Mouse (Mus musculus): ENCODE measurements around the gene Psmb3. TPM values are rescaled to one million over a fixed set of nuclear protein-coding genes. Genes with fewer than 3 reads are reported as not detected.

The Psmb3 gene
- total RNA-seq, 2 experiments from 2014 or later: 203 to 227 TPM

DNA sequence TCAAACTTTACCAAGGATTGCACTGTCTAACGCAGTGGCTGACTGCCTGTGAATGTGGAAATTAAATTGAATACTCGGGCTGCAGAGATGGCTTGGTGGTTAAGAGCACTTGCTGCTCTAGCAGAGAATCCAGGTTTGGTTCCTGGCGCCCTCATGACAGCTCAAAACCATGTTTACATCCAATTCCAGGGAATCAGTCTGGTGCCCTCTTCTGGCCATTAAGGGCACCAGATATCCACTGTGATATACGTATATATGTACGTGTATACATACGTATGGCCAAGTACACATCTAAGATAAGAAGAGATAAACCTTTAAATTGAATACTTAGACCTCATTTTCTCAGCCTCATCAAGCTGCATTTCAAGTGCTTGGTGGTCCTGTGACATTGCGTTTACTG lies 37.0 kb upstream of the Psmb3 start:
- DNase-seq (ENCODE audit: low spot score in 2 of 2): no peak

DNA sequence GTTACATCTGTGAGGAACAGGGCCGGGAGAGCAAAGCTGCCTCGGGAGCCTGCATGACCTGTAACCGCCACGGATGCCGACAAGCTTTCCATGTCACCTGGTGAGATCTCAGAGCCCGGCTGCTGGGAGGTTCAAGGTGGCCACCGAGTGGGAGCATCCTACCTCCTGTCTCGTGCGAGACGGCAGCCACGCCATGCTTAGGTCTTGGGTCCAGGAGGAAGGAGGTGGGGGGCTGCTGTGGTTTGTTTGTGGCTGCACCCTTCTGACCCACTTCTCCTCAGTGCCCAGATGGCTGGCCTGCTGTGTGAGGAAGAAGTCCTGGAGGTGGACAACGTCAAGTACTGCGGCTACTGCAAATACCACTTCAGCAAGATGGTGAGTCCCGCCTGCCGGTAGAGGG lies 36.4 kb upstream of the Psmb3 start:
- no peak for DNase-seq (ENCODE audit: low spot score in 2 of 2)

DNA sequence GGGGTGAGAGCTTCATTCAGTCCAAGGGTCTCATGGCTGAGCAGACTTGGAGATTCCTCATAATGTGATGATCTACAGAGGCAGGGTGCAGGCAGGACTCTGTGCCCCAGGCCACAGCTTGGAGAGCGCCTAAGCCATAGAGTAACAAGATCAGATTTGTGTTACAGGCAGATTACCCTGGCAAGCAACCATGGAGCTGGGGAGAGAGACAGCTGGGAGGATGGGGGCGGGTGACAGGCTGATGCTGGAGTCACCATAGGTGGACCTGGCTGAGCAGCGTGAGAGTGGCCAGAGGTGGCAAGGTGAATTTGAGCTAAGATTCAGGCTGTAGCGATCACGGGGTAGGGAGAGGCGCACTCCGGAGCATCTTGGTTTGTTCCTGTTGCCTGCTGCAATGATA lies 35.0 kb upstream of the Psmb3 start:
- no peak for DNase-seq (ENCODE audit: low spot score in 2 of 2)

DNA sequence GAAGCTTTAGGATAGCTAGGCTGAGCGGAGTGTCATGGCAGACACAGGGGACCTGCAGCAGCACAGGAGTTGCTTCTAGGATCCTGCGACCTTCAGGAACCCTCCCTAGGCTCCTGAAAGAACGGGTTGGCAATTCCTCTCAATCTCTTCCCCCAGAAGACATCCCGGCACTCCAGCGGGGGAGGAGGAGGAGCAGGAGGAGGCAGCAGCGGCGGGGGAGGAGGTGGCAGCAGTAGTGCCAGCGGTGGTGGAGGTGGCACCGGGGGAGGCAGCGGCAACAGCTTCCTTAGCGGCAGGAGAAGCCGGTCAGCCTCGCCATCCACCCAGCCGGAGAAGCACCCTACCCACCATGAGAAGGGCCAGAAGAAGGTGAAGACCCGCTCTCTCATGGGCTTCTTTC lies 33.9 kb upstream of the Psmb3 start:
- DNase-seq (ENCODE audit: low spot score in 2 of 2): no peak

DNA sequence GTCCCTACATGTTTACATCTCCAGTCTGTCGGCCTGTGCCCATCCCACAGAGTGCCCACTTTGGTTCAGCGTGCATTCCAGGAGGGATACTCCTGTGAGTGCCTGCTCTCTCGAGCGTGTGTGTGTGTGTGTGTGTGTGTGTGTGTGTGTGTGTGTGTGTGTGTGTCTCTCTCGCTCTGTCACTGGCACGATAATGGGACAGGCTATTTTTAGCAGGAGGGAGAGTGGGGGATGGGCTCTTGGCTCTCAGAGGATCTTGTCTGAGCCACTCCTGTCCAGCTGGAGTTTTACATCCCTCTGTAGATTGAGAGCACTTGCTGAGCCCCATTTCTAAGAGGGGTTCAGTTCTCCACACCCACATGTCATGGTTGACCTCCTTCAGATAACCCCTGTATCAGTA lies 33.4 kb upstream of the Psmb3 start:
- DNase-seq (ENCODE audit: low spot score in 2 of 2): no peak

DNA sequence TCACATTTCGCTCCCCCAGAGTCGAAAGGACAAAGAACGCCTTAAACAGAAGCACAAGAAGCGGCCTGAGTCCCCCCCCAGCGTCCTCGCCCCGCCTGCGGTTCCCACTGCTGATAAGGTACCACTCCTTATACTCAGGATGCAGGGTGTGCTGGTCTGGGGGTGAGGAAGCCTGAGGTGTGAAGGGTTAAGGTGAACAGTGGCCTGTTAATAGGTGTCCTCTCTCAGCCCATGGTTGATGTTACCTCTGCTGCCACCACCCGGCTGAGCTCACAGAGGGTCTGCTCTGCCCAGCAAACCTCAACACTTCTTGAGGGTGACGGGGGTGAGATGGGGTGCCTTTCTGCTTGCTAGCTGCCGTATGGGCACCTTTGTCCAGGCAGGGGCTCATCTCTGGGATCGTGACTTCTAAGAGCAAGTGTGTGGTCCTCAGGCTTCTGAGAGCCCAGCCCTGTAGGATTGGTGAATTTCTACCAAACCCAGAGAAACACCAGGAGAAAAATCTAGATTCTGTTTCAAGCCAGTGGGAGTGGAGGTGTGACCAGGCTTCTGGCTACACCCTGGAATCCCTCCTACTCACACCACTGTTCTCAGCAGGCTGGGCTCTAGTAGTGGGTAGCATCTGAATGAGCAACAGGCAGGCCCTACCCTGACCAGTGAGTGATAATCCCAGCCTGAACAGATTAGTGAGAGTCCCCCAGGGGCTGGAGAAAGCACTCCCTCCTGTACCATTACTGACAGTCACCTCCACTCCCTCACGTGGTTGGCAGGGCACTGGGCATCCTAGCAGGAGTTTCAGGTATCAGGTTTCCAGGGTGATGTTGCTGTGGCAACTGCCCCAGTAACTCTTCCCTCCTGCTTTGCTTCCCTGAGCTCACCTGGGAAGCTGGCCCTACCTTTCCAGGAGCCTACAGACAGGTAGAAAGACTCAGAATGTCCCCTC lies 32.7 kb upstream of the Psmb3 start:
- DNase-seq (ENCODE audit: low spot score in 2 of 2): no peak

DNA sequence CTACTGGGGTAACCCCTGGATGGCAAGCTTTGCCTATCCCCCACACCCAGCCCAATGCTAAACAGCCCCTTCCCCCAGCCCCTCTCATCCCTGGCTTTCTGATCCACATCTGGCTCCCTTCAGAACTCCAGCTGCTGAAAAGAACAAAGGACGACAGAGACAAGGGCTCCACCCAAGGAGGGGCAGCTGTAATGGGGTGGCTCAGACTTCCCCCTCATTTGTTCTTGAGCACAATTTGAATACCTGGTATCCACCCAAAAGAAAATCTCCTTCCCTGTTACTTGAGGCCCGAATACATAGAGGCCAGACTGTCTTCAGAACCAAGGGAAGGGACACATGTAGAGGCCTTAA lies 32.0 kb upstream of the Psmb3 start:
- DNase-seq (ENCODE audit: low spot score in 2 of 2): no peak

DNA sequence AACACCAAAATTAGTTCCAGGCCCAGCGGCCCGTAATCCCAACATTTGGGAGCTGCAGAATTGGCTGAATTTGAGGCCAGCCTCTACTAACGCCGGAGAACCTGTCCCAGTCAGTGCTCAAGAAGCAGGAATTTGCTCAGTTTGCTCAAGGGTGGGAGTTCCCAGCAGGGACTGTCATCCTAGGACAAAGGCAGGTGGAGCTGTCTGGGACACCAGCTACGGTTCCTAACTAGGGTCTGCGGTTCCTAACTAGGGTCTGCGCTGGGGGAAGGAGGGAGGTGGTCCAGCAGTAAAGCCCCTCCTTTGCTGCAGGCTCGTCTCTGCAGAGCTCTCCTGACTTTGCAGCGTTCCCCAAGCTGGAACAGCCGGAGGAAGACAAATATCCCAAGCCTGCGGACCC lies 30.1 kb upstream of the Psmb3 start:
- DNase-seq (ENCODE audit: low spot score in 2 of 2): no peak

DNA sequence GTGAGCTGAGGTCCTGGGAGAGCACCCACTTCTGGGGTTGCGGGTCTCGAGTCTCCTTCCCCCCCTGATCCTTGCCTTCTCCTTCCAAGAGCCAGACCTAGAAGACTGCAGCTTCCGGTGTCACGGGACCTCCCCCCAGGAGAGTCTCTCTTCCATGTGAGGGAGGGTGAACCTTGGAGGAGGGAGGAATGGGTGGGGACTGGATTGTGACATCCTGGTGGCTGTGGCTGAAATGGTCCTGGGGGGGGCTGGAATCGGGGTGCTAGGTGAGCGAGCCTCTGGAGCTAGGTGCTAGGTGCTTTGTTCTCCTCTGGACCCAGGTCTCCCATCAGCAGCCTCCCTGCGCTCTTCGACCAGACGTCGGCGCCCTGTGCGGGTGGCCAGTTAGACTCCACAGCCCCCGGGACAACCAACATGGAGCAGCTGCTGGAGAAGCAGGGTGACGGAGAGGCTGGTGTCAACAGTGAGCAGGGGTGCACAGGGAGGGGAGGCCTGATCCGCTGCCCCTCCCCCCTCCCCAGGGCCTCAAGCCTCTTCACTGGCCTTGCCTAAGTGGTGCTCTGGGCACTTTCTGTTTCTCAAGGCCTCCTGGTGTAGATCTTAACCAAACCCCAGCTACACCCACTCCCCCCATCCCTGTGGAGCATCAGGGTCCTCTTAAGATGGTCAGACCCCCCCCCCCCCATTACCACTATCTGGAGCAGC lies 27.0 kb upstream of the Psmb3 start:
- DNase-seq (ENCODE audit: low spot score in 2 of 2): no peak

DNA sequence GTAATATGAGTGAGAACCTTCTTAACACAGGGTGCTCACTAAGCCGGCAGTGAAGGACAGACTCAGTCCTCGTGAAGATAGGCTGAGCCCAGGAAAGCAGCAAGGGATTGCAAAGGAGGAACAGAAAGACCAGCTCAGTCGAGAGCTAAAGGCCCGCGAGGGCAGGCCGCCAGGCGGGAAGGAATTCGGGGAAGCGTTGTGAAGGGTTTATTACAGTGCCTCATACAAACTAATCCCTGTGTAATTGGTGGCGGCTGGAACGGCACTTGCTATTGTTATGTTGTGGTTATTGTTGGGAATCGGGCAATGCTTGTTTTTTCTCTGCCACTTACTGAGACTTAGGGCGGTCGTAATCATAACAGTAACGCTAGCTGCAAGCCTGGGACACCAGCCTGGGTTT lies 25.8 kb upstream of the Psmb3 start:
- DNase-seq (ENCODE audit: low spot score in 2 of 2): no peak

DNA sequence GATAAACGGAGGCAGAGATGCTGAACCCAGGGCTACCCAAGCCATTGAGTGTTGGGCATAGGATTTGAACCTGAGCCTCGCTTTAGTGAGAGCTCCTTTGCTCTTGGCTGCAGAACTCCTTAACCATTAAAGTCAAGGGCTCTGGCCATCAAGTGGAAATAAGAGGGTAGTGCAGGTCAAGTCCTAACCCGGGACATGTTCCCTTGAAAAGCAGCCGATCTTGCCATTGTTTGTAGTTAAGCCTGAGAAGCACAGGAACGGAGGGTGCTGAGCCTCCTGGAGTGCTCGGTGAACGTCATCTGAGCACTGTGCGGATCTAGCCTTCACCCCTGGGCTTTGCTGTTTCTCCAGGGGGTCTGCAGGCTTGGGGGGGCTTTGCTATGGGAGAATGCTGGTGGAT lies 25.4 kb upstream of the Psmb3 start:
- DNase-seq (ENCODE audit: low spot score in 2 of 2): no peak

DNA sequence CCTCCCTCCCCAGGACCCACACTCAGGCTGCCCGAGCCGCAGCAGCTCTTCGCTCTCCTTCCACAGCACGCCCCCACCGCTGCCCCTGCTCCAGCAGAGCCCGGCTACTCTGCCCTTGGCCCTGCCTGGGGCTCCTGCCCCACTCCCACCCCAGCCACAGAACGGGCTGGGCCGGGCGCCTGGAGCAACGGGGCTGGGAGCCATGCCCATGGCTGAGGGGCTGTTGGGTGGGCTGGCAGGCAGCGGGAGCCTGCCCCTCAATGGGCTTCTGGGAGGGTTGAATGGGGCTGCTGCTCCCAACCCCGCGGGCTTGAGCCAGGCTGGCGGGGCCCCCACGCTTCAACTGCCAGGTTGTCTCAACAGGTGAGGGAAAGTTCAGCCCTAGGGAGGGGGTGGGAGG lies 24.9 kb upstream of the Psmb3 start:
- DNase-seq (ENCODE audit: low spot score in 2 of 2): no peak

DNA sequence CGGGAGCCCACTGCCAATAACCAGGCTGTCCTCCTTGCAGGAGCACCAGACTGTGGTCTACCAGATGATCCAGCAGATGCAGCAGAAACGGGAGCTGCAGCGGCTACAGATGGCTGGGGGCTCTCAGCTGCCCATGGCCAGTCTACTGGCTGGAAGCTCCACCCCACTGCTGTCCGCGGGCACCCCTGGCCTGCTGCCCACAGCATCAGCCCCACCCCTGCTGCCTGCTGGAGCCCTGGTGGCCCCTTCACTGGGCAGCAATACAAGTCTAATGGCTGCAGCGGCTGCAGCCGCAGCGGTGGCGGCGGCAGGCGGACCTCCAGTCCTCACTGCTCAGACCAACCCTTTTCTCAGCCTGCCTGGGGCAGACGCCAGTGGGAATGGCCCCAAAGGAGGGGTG lies 22.8 kb upstream of the Psmb3 start:
- DNase-seq (ENCODE audit: low spot score in 2 of 2): peak in 1 of 2 experiments; percentile 63

DNA sequence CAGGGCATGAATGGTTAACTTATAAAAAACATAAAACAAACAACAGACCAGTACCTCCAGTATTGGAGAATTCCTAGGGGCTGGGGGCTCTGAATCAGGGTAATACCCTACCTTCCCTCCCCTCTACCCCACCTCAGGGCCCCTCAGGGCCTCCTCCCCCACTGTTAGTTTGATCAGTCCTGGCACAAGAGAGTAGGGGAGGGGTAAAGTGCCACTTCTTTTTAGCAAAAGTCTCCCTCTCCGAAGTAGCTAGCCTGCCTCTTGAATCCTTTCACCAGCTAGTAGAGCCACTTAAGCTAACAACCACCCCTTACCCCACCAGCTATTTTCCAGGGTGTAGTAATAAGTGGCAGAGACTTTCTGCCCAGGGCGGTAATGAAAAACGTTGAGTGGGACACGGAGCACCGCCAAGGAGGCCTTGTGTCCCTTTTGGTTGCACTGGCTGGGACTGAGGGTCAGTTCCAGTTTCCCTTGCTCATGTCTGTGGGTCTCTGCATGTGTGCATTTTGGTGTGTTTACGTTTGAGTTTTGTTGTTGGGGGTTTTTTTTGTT lies 20.6 kb upstream of the Psmb3 start:
- no peak for DNase-seq (ENCODE audit: low spot score in 2 of 2)

DNA sequence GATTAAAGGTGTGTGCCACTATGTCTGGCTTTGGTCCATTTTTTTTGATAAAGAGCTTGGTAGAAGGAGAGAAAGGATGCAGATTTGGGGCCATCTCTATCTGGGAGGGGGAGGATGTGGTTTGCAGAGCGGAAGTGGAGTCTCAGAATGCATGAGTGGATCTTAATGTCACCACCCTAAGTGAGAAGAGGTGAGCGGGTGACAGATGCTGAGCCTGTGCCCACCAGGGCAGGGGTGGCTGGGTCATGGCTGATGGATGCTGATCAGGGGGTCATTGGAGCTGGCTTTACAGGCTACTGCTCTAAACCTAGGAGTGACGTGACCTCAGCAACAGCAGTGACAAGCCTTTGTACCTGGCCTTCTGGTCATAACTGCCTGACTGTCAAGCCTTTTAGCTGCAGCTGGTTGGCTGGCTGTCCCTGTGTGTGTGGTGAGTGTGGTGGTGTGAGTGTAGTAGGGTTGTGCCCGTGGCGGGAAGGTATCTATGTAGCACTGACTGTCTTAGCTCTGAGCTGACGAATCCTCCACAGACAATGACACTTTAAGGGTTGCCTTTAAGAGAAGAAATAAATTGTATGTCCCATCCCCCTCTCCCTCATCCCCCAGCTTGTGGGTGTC lies 19.0 kb upstream of the Psmb3 start:
- DNase-seq (ENCODE audit: low spot score in 2 of 2): no peak

DNA sequence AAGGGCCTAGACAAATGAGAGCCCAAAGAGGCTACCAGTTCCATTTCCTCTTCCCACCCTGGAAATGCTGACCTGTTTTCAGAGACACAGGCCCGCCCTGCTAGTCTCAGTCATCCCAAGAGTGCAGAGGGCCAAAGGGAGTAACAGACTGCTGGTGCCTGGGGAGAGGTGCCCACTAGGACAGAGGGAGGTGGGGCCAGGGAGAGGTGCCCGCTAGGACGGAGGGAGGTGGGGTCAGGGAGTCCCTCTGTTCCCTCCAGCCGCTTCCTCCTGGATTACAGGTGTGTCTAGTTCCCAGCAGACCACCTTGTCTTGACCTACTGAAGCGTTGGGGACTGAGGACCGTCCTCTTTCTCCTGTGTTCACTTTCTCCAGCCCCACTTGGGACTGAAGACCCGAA lies 18.4 kb upstream of the Psmb3 start:
- DNase-seq (ENCODE audit: low spot score in 2 of 2): no peak

DNA sequence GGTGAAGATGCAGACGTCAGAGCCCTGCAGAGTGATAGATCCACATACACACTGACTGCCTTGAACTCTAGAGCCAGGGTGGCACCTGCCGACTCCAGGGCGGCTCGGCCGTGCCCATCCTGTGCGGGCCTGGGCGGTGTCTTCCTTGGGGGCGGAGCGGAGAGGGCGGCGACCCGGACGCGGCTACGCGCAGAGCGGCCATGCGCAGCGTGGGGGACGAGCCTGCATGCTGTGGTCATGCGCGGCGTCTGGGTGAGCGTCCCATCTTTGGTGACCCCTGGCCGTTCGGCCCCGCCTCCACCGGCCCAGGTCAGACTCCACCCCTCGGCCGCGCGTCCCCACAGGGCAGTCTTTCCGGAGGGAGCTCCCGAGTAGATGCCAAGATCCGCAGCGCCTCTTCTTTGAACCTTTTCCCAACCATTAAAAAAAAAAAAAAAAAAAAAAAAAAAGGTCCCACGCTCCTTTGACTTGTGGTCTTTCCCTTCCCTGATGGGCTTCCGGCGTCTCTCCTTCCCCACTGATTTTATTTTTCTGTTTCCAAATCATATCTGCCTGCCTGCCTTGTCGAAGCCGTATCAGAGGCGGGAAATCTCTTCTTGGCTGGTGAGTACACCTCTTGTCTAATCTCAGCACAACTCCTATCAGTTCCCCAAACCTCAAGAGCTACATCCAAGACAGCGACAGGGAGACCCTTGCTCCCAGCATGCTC lies 17.4 kb upstream of the Psmb3 start, which contains the start of gene Cisd3:
Cisd3 (plus strand) TSS at position 214 of the 709 bp plus-strand sequence.
- peak; percentile 75 to 88 for DNase-seq (ENCODE audit: low spot score in 2 of 2)

DNA sequence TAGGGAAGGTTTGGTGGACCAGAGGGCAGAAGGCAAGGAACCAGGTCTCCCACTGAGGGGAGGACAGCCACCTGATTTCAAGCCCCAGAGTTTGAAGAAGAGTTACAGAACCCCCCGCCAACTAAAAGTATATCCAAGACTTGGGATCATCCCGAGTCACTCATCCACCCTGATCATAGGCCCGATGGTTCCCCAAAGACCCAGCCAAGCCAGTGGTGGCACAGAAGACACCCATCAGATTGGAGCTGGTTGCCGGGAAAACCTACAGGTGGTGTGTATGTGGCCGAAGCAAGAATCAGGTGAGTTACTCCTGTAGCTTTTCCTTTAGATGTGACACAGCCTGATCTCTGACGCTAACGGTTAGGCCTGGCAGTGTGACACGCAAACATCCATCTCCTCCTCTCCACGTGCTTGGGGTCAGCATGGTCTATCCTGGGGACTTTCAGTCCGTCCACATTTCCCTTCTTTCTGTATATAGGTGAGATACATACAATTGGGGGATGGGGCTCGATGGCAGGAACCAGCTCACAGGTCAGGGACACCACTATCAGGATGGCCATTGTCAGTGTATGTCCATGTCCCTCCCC lies 16.8 kb upstream of the Psmb3 start:
- DNase-seq (ENCODE audit: low spot score in 2 of 2): no peak

DNA sequence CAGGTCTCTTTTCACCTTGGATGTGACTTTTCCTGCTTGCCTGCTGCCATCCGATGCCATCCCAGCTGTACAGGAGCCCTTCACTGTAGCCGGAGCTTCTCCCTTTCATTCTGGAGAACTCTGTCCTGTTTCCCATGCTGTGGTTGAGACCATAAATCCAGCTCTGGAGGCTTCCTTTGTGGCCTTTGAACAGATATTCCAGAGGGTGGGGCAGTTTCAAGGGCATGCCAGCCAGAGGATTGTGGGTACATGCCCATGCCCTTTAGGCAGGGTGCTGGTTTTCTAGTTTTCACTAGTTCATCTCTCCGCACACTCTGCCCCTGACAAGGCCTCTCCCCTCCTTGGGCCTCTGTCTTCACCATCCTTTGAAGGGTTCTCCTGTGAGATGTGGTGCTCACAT lies 16.1 kb upstream of the Psmb3 start:
- no peak for DNase-seq (ENCODE audit: low spot score in 2 of 2)

DNA sequence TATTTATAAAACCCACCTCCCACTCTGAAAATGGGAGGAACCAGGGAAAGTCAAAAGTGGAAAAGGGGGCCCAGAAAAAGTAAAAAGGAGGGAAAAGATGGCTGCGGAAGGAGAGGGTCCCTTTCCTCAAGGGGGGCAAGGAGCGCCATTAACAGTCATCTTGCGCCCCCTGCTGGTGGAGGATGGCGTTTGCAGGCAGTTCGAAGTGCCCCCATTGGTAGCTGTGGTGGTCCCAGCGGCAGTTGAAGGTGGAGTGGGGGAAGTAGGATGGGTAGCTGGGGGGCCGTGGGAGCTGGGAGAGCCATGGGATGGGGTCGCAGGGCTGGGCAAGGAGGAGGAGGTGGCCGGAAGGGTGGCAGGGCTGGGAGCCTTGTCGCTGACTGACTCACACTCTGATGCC lies 13.3 kb upstream of the Psmb3 start:
- peak; percentile 45 to 55 for DNase-seq (ENCODE audit: low spot score in 2 of 2)

DNA sequence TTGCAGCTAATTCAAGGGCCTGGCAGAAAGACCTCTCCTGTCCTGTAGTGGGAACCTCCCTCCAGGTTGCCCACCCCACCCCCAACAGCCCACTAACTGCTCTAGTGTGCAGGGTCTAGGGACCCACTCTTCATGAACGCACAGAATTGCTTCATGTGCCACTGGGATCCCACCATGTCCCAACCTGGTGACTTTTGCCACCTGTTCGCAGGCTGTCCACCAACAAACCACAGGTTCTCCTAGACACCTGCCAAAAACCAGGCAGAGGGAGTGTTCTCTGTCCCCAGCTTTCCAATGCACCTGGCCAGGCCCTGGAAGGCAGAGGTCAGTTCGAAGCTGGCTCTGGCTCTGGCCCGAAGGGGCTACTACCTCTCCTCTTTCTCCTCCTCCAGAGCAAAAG lies 8.8 kb upstream of the Psmb3 start:
- no peak for DNase-seq (ENCODE audit: low spot score in 2 of 2)

All from gastrocnemius, postnatal 4 days (tissue).